Mouse (Mus musculus) lung, postnatal 4 days (tissue): ENCODE data around the gene Fam110c.
"Not testable (repeated sequence)": the region's sequence is repeated elsewhere in the genome, so short reads cannot be mapped to it uniquely, and the experiment has no call there.

Source experiments
- DNase-seq, 2 experiments: peaks; one replicate each; pipeline ENCODE4 v3.0.0; 2021

Fam110c gene

DNA sequence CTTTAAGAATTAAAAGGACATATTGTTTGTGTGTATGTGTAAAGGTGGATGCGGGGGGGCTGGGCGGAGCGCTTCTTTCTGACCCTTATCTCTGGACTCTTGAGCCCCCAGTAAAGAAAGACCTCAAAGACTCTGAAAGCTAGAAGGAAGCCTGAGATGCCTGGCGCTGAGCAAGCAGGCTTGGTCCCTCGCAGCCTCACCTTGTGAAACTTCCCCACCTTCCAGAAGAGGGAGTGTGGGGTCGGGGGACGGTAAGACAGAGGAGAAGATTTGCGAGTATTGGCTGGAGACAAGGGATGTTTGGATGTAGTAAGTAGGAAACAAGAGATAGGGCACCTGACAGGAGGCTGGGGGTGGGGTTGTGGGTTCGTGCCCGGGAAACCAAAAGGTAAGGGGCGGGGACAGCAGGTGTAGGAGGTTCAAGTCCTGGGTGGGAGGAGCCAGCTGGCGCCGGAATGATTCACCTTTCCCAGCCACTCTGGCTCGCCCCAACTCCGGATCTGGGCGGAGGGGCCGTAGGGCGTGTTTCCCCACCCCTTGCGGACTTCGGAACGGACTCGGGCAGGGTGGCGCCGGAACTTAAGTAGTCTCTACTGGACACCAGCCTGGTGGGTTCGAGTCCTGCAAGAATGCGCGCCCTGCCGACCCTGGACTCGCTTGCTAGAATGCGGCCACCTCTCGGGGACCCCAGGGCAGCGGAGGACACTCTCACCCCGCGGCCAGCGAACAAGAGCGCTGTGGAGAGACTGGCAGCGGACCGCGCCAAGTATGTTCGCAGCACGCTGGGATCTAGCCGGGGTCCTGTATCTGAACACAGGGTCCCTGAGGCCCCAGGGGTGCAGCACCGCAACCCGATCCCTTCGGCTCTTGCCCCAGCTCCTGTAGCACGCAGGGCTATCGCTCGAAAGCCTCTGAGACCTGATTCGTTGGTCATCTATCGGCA is at the start of gene Fam110c:
Gene Fam110c, plus strand, starts transcription at position 450 of the 943 bp plus-strand sequence.
- DNase-seq = peak; percentile 75 to 86

DNA sequence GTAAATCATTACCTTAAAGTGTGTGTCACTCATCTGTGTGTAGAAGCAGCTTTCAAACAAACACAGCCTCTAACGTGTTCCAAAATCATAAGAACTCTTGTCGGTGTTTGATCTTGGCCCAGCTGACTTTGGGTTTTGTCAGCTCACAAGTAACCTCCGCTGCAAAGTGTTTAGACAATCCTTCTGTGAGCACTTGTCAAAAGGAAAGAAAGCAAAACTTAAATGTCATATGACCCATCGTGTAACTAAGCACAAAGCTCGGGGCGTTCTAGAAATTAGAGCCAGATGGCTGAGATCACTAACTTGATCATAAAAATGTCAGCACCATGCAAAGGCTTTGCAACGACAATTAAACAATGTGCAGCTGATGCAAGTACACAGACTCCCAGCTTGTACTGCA is 47.2 kb upstream of the Fam110c start:
- peak; percentile 54 to 58 for DNase-seq

DNA sequence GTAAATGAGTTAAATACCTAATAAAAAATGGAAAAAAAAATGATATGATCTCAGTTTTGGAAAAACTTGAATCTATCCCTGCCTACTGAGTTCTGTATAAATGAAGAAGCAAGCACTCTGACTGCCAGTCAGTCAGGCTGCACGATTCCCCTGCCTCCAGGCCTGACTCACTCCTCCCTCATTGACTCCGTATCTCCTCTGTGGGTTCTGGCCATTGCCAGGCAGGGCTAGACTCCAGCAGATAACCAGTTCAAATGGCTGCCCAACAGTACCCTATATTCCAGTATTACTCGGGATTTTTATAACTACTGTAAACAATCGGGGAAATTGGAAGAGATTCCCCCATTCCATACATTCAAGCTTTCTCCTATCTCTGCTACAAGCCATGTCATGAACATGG is 21.6 kb upstream of the Fam110c start:
- no peak for DNase-seq

- DNase-seq = no peak
Observed at GRCm38 (mm10) chr12:31056291-31056864, 17.3 kb upstream of the Fam110c start.

- DNase-seq = no peak
Observed at GRCm38 (mm10) chr12:31059393-31059853, 14.2 kb upstream of the Fam110c start.

DNA sequence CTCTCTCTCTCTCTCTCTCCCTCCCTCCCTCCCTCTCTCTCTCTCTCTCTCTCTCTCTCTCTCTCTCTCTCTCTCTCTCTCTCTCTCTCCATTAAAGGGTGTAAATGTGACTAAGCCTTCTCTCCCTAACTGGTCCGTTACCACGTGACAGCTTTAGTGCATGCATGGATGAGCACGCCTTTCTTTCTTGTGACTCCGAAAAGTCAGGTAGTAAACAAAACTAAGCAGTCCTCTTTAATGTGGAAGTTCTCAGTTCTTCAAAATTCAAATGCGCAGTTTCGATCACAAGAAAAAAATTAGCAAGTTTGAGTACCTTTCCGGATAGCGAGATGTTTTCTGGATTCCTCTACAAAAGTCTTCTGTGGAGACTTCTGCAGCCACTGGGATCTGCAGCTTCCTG is 13.4 kb upstream of the Fam110c start:
- no peak for DNase-seq

- no peak for DNase-seq
Observed at GRCm38 (mm10) chr12:31071222-31071621, 2.4 kb upstream of the Fam110c start.

- DNase-seq = not testable (repeated sequence)
Observed at GRCm38 (mm10) chr12:31074355-31074786, 710 bp downstream of the Fam110c start.

- peak; percentile 14 to 44 for DNase-seq
Observed at GRCm38 (mm10) chr12:31074839-31075538, 1.3 kb downstream of the Fam110c start.

GRCm38 (mm10) chr12:31077020-31077419 is 3.4 kb downstream of the Fam110c start:
- DNase-seq = no peak

- DNase-seq = no peak
Observed at GRCm38 (mm10) chr12:31078030-31078429, 4.4 kb downstream of the Fam110c start.

- no peak for DNase-seq
Observed at GRCm38 (mm10) chr12:31080352-31080751, 6.7 kb downstream of the Fam110c start.

GRCm38 (mm10) chr12:31080890-31081554 is 7.4 kb downstream of the Fam110c start:
- no peak for DNase-seq

GRCm38 (mm10) chr12:31083007-31083406 is 9.3 kb downstream of the Fam110c start:
- DNase-seq = no peak

GRCm38 (mm10) chr12:31083407-31083806 is 9.7 kb downstream of the Fam110c start:
- no peak for DNase-seq

DNA sequence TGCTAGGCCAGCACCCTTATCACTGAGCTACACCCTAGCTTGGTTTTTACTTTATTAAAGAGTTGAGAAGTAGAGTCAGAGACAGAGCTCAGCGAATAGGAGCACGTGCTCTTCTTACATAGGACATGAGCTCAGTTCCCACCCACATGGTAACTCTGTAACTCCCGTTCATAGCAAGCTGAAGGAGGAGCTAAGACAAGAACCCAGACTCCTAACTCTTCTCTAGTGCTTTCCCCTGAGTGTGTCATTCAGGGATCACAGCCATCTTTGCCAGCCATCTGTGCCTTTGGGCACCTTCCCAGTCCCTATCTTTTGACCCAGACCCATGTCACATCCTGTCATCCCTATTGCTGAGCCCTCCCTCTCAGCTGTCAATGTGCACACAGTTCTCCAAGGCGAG is 13.4 kb downstream of the Fam110c start:
- no peak for DNase-seq

- no peak for DNase-seq
Observed at GRCm38 (mm10) chr12:31090401-31090800, 16.7 kb downstream of the Fam110c start.

- DNase-seq = no peak
Observed at GRCm38 (mm10) chr12:31090882-31091640, 17.4 kb downstream of the Fam110c start.

DNA sequence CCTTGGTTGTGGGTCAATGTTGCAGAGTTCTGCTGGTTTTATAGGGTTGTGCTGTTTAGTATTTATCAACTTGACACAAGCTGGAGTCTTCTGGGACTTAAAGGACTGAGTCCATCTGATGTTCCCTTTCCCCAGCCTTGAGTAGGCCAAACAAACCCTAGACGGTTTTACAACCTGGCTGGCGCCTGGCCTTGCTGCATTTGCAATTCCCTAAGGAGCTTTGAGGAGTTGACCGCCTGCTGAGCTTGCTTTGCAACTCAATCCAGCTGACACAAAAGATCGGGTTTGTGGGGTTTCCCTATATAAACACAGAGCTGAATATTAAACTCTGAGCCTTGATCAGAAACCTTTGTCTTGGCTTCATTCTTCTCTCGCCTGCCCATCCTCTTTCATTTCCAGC is 18.8 kb downstream of the Fam110c start:
- no peak for DNase-seq

DNA sequence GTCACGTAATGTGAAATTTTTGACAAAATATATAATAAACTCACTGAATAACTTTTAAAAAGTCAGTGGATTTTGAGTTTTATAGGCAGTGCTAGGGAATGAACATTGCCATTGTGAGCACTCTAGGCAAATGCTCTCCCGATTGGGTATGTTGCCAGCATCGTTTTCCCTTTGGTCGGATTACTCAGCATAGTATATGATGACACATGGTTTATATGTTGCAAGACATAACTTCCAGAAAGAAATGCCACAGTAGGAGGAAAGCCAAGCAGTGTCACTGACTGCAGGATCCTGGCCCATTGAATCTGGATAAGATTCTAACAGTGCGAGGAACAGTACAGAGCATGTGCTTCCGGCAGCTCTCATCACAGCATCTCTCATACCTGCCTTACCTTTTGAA is 23.5 kb downstream of the Fam110c start:
- no peak for DNase-seq

DNA sequence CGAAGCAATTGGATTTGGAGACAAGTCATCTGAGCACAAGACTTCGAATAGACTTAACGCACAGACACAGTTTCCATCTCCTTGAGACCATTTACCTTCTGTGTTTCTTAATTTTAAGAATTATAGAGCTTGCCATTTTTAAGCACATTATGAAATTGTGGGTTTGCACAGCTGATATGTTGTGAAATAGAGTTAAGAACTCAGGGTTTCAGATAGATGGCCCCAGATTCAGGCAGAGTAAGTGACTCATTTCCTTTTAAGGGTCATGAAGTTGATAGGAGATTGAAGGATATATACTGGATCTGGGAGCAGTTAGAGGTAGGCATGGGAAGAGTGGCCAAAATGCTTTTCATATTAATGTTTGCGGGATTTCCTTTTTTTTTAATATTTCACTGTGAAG is 27.5 kb downstream of the Fam110c start:
- DNase-seq = no peak

GRCm38 (mm10) chr12:31101821-31102220 is 28.2 kb downstream of the Fam110c start:
- no peak for DNase-seq
